Mouse (Mus musculus) brain, embryonic 14.5 days (tissue): ENCODE measurements around the gene Pdilt.

Experiments used
- CTCF ChIP-seq: fragments of 200-500 bp; IDR thresholded peaks from 2 replicates; pipeline ENCODE4 v1.5.1; 2012; ENCODE audit warnings: inconsistent platforms, mild to moderate bottlenecking, moderate library complexity, borderline replicate concordance; ENCODE audit not compliant: insufficient read depth, insufficient read length; ENCODE audit errors: extremely low read depth
- POLR2A ChIP-seq: fragments of 200-500 bp; IDR thresholded peaks from 2 replicates; pipeline ENCODE4 v1.6.1; 2012; ENCODE audit warnings: mild to moderate bottlenecking, inconsistent platforms, borderline replicate concordance; ENCODE audit not compliant: poor library complexity, insufficient read depth, insufficient read length, severe bottlenecking; ENCODE audit errors: extremely low read depth

DNA sequence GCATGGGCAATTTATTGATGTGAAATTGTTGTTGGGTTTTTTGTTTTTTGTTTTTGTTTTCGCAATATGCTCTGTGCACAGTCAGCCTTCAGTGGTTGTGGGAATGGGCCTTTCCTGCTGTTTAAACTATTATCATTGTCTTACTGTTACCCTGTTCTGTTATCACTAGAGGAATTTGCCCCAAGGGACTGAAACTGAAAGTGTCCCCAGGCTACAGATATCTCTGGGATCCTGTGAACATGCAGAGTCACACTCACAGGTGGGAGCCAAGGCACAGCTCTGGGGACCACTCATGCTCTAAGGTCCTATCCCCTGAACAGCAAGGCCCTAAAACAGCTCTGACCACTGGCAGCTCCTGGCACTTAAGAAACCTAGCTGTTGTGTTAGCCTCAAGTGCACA lies 3.8 kb upstream of the Pdilt start:
- TF ChIP-seq CTCF (no peak), POLR2A (no peak)
